Mouse (Mus musculus): ENCODE data around the gene Cit. TPM values are rescaled to one million over a fixed set of nuclear protein-coding genes. Genes with fewer than 3 reads are reported as not detected.

The Cit gene
- total RNA-seq, 2 experiments from 2014 or later: 153 to 185 TPM

DNA sequence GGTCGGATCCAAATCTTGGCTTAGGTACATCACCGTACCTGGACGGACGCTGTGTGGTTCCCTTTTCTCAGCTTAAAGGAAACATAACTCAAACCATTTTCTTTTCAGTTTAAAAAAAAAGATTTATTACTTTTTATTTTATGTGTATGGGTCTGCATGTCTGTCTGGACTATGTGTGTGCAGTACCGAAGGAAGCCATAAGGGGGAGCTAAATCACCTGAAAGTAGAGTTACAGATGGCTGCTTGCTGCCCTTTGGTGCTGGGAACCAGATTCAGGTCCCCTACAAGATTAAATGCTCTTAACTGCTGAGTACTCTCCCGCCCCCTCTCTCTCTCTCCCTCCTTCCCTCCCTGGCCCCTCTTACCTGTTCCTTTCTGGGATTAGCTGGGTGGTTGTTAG, 112.1 kb downstream of the Cit start:
- no peak for DNase-seq (ENCODE audit: low spot score in 2 of 2)

DNA sequence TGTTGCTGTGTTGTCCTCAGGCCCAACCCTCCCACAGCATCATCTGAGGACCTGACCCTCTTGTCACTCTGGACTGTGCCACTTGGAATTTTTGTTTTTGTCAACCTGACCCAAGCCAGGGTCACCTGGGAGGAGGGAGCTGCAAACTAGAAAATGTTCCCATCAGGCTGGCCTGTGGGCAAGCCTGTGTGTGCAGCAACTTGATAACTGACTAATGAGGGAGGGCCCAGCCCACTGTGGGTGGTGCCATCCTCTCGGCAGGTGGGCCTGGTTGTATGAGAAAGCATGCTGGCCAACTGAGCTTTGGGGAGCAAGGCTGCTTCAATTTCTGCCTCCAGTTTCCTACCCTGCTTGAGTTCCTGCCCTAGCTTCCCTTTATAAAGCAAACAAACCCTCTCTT, 113.3 kb downstream of the Cit start:
- no peak for DNase-seq (ENCODE audit: low spot score in 2 of 2)

- DNase-seq (ENCODE audit: low spot score in 2 of 2): no peak
Measured at GRCm38 (mm10) chr5:115958814-115959213, 113.7 kb downstream of the Cit start.

DNA sequence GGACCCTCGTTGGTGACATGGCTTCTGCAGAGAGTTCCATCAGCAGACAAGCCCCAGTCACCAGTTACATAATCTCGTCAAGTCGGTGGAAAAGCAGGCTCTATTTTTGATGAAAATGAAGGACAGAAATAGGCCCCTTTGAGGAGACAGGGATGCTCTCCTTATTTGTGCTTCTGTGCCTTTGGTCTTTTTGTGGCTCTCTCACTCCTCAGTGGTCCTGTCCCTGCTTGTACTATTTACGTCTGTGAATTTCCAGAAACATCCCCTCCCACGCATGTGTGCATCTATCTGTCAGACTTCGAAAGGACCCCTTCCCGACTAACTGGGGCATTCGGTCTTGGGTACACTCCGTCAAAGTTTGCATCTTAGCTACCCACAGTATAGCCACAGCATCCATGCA, 116.7 kb downstream of the Cit start:
- DNase-seq (ENCODE audit: low spot score in 2 of 2): peak in 1 of 2 experiments; percentile 40

GRCm38 (mm10) chr5:115971236-115971635, 126.2 kb downstream of the Cit start:
- no peak for DNase-seq (ENCODE audit: low spot score in 2 of 2)

DNA sequence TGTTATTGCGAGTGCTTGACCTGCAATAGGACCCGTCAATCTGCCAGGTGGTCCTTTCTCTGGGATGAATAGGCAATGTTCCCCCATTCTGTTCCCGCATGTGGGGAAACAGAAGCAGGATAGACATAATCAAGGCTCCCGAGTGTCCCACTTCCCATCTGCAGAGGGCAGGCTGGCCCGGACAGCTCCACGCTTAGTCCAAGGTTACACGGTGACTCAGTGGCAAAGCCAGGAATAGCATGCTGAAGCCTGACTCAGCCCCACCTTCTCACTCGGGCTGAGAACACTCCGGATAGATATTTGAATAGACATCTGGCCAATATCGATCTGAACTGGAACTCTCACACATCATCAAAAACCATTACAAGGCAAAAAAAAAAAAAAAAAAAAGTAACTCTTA, 130.6 kb downstream of the Cit start:
- peak in 1 of 2 experiments; percentile 30 for DNase-seq (ENCODE audit: low spot score in 2 of 2)

DNA sequence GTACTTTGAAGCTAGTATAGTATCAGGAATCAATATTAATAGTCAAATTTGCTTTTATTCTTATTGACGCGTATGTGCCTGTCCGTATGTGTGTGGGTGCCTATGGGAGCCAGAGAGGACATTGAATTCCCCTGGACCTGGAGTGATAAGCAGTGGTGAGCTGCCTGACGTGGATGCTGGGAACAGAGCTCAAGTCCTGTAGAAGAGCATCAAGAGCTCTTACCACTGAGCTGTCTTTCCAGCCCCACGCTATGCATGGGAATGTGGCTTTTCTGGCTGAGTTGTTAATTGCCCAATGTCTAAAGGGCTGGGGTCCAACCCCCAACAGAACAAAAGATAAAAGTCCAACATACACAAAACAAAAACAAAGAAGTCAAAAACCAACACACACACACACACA, 131.4 kb downstream of the Cit start:
- DNase-seq (ENCODE audit: low spot score in 2 of 2): no peak

DNA sequence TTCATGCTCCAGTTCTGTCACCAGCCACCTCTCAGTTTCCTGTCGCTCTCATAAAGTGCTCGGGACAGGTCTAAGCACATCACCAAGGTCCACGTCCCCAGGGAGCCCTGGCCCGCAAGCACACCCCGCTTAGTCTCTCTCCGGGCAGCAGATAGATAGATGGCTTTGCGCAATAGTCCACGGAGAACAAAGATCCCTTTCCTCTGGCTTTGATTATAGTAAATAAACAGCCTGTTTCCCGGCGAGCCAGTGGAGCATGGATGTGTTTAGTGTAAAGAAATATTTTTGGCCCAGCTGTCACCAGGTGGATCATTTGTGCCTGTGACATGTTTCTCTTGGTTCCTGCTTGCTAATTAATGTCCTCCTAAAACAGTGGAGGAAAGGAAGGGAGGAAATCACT, 132.2 kb downstream of the Cit start:
- no peak for DNase-seq (ENCODE audit: low spot score in 2 of 2)

DNA sequence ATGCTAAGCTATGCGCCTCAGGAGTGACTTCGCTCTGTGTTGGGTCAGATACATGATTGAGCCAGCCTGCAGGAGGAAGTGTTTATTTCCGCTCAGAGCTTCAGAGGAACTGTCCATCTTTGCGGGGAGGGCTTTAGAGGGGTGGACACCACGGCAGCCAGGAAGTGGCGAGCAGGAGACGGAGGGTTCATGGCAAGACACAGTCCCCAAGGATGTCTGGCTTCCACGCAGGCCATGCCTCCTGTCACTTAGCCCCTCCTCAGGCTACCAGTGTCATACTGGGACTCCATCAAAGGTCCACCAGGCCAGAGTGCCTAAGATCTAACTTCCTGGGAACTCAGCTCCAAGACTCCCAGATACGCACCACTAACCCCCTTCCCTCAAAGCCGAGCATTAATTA, 132.7 kb downstream of the Cit start:
- no peak for DNase-seq (ENCODE audit: low spot score in 2 of 2)

DNA sequence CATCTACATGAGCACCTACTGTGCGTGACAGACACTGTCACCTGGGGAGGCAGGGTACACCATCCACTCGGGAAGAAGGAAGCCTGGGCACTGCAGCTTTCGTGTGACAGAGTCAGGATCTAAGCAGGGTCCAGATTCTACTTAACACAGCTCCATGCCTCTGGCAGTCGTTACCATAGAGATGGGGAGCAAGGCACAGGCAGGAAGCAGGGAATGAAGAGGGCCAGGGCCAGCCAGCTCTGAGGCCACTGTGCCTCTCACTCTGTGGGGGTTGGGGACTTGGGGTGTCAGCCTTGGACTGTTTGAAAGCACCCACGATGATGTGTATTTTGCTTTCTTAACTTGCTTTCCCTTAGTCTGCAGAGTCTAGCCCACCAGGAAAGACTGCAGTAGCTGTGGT, 133.2 kb downstream of the Cit start:
- no peak for DNase-seq (ENCODE audit: low spot score in 2 of 2)

DNA sequence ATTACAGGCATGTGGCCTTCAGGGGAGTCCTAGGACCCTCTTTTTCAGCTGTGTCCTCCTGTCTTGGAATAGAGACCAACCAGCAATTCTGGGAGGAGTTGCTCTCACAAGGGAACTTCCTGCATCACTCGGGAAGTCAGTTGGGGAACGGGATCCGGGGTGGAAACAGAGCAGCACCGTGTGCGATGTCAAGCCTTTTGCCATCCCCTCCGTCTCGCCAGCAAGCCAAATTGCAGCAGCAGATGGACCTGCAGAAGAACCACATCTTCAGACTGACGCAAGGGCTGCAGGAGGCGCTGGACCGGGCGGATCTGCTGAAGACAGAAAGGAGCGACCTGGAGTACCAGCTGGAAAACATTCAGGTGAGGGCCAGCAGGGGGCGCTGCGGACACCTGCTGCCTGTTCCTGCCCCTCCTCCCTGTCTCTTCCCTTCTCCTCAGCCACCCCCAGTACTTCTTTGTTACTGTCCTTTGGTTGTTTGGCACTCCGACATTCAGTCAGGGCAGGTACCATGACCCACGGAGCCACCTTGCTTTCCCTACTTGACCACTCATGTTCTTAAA, 134.1 kb downstream of the Cit start:
- no peak for DNase-seq (ENCODE audit: low spot score in 2 of 2)

DNA sequence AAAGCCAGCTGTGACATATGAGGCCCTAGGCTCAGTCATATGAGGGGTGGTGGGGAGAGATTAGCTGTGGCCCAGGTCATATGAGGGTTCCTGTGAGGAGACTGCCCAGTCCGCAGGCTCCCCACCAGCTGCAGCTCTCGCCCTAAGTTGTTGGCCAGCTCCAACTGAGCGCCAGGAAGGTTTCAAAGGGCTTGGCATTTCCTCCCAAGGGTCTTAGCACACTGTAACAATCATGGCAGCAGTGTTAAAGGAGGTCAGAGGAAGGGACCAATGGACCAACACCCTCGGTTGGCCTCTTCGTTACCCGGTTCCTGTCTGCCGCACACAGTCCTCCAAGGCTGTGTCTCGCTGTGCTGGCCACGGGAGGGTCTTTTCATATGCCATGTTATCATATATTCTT, 135.5 kb downstream of the Cit start:
- no peak for DNase-seq (ENCODE audit: low spot score in 2 of 2)

DNA sequence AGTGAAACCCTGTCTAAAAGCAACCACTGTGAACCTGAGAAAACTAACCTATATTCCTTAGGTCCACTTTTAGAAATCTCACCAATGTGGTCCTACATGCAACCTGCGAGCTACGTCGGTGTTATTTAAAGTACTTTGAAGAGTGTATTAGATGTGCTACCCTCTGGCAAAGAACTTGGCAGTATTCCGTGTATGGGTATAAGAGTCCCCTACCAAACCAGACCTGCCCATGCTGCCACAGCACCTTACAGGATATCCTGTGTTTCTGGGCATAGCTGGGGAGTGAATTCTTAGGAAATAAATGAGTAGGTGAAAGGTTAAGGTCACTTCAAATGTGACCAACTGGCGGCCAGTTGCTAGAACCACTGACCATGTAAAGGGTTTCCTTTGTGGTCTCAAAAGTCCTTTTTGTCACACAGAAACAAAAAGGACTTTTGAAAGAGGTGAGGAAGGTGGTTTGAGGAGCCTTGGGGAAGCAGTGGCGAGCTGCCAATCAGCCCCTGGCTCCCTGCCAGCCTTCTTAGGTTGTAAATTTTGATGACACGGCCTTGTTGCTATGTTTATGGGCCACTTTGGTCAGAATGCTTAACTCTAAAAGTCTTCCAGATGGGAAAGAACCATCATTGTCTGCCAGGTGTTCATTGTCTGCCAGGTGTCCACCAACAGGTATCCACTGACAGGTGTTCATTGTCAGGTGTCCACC, 137.7 kb downstream of the Cit start:
- no peak for DNase-seq (ENCODE audit: low spot score in 2 of 2)

GRCm38 (mm10) chr5:115984392-115984791, 139.3 kb downstream of the Cit start:
- DNase-seq (ENCODE audit: low spot score in 2 of 2): no peak

DNA sequence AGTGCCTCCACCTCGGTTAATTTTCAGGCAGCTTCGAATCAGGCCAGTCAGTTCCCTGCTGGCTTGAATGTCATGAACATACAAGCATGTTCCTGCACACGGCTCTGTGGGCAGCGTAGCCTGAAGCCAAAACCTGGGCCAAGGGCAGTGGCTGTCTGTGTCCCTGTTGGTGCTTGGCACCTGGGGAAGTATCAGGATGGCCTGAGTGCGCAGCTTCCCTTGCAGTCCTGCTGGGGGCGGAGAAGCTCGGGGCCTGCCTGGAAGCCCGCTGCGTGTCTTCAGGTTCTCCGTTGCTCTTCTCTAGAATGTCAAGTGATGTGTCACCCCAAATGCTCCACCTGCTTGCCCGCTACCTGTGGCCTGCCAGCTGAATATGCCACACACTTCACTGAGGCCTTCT, 140.0 kb downstream of the Cit start:
- DNase-seq (ENCODE audit: low spot score in 2 of 2): no peak

- no peak for DNase-seq (ENCODE audit: low spot score in 2 of 2)
Measured at GRCm38 (mm10) chr5:115987284-115987683, 142.2 kb downstream of the Cit start.

DNA sequence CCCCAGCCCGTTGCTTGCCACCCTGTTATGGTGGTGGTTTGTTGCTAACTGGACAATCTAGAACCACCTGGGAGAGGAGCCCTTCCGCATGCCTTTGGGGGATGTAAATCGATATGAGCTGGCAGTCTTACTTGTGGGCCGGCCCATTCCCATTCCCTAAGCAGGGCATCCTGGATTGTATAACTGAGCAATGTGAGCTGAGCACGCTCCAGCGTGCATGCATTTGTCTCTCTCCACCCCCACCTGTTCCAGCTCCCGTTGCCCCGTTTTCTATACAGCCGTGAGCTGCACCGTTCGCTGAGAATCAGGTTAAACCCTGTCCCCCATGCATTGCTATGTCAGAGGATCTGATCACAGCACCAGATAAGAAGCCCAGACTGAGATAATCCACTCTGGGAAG, 146.6 kb downstream of the Cit start:
- DNase-seq (ENCODE audit: low spot score in 2 of 2): no peak

DNA sequence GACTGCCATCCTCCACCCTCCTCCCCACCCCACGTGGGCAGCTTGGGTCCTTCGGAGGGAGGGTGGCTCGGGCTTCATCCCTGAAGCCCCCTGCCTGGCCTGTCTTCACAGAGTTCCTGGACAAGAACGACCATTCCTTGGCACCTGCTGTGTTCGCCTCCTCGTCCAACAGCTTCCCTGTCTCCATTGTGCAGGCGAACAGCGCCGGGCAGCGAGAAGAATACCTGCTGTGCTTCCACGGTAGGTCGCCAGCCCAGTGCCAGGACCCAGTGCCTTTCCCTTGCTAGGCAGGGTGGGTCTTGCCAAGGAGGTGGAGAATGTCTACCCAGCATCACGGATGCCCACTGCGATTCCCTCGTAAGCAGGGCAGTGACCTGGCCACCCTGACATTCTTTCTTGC, 149.0 kb downstream of the Cit start:
- no peak for DNase-seq (ENCODE audit: low spot score in 2 of 2)

- no peak for DNase-seq (ENCODE audit: low spot score in 2 of 2)
Measured at GRCm38 (mm10) chr5:115997376-115997775, 152.3 kb downstream of the Cit start.

DNA sequence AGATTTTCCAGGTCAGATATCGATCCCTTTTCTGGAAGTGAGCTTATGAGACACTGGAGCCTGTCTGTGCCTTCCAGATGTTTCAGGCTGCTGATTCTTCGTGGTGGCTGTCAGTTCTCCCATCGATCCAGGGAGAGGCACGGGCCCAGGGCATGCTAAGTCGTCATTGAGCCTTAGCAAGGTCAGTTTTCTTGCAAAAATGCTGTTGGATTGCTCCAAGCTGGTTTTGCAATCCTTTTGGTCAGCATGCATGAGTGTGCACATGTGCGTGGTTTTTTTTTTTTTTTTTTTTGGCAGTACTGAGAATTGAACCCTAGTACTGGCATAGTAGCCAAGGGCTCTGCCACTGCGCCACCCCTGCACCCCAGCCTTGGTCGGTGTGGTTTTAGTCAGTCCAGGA, 158.1 kb downstream of the Cit start:
- no peak for DNase-seq (ENCODE audit: low spot score in 2 of 2)

DNA sequence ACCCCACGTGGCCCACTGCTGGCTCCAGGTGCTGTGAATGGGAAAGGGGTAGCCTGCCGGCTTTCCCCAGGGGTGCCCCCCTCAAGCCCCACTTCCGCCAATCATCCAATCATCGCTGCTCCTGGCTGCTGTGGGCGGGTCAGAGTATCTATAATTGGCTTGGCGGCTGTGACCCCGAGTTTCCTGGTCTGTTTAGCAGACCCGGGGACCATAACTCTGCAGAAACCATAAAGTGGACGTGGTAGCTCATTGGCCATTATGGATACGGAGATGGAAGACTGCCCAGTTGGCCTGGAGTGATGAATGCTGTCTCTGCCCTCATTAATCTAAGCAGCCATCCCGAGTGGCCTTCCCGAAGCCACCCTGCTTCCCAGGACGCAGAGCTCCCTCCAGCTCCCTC, 158.7 kb downstream of the Cit start:
- DNase-seq (ENCODE audit: low spot score in 2 of 2): no peak

GRCm38 (mm10) chr5:116004271-116004670, 159.2 kb downstream of the Cit start:
- DNase-seq (ENCODE audit: low spot score in 2 of 2): peak in 1 of 2 experiments; percentile 55

- DNase-seq (ENCODE audit: low spot score in 2 of 2): no peak
Measured at GRCm38 (mm10) chr5:116006324-116007099, 161.4 kb downstream of the Cit start.
